ENCODE assay signal across 23 mouse cellular contexts in the genomic region with DNA sequence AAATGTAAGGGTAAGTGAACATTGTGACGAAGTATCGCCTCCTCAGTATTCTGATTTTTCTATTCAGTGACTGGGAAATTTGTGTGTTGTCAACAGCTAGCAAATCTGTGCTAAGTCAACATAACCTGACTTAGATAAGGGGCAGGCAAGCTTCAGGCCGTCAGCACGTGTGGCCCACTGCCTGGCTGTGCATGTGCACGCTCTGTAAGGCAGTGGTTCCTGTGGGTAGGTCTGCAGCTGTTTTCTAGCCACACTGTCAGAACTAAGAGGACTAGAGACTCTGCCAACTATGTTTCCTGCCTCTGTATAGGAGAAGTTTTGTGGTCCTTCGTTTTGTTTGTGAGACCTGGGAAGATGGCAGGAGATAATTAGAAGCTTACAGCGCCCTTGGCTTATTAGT. TPM values are rescaled to one million over a fixed set of nuclear protein-coding genes. Genes with fewer than 3 reads are reported as not detected.
DNase-seq lines count a peak whose midpoint lies in the region; ATAC-seq lines count a peak whose summit lies in the region.
"Had no signal": no experiment of that assay in that cellular context is flagged by ENCODE, and none has a peak within 500 bp of the region (broad histone marks: within the 10 kb centered on the region; RNA-seq: fewer than 3 reads in every experiment).

No protein-coding gene starts in this region.

- WGBS in liver, embryonic 15.5 days (ENCODE audit: insufficient replicate concordance), result 45% methylated on average over 7 of the region's 7 CpGs
- WGBS in liver, embryonic 12.5 days (ENCODE audit: insufficient replicate concordance), result 69% methylated on average over 7 of the region's 7 CpGs
- WGBS in hindbrain, embryonic 13.5 days, result 90% methylated on average over 7 of the region's 7 CpGs

- no peak overlapping the region for H3K9ac ChIP-seq in liver, embryonic 15.5 days
- H3K9ac ChIP-seq in liver, embryonic 12.5 days, result no peak overlapping the region
- no peak overlapping the region for H3K9ac ChIP-seq in hindbrain, embryonic 13.5 days
- H3K9ac ChIP-seq: forebrain, embryonic 12.5 days; heart, embryonic 13.5 days had no signal

- H3K36me3 ChIP-seq in liver, embryonic 15.5 days (replicated peaks), result no peaks in the 10 kb centered on the region
- H3K36me3 ChIP-seq in liver, embryonic 12.5 days, result no peaks in the 10 kb centered on the region
- no peaks in the 10 kb centered on the region; the same call in 1 of the 2 replicates for H3K36me3 ChIP-seq in hindbrain, embryonic 13.5 days
- H3K36me3 ChIP-seq: embryonic facial prominence, embryonic 10.5 days; forebrain, embryonic 12.5 days; heart, embryonic 13.5 days; midbrain, embryonic 10.5 days had no signal

- H3K27me3 ChIP-seq in liver, embryonic 15.5 days, result no peaks in the 10 kb centered on the region
- no peaks in the 10 kb centered on the region for H3K27me3 ChIP-seq in liver, embryonic 12.5 days (replicated peaks)
- H3K27me3 ChIP-seq in hindbrain, embryonic 13.5 days, result no peaks in the 10 kb centered on the region
- H3K27me3 ChIP-seq: forebrain, embryonic 12.5 days; heart, embryonic 13.5 days had no signal

- H3K9me3 ChIP-seq in liver, embryonic 15.5 days (replicated peaks), result no peaks in the 10 kb centered on the region
- H3K9me3 ChIP-seq in liver, embryonic 12.5 days (replicated peaks), result no peaks in the 10 kb centered on the region
- H3K9me3 ChIP-seq in hindbrain, embryonic 13.5 days, result no peaks in the 10 kb centered on the region
- H3K9me3 ChIP-seq: embryonic facial prominence, embryonic 10.5 days; forebrain, embryonic 12.5 days; heart, embryonic 13.5 days; hindbrain, embryonic 10.5 days; midbrain, embryonic 10.5 days had no signal

- H3K4me2 ChIP-seq in liver, embryonic 15.5 days, result no peak overlapping the region
- no peak overlapping the region for H3K4me2 ChIP-seq in liver, embryonic 12.5 days
- no peak overlapping the region for H3K4me2 ChIP-seq in hindbrain, embryonic 13.5 days
- H3K4me2 ChIP-seq: forebrain, embryonic 12.5 days; heart, embryonic 13.5 days had no signal

- peak; percentile 67 for DNase-seq in thymus, postnatal 0 days (ENCODE audit: low spot score)
- DNase-seq in layer of hippocampus, postnatal 25 days (ENCODE audit: extremely low spot score in 1 of 2, low spot score in 1 of 2), result no peak
- DNase-seq in ovary, adult 18-20 months (ENCODE audit: low spot score), result no peak
- DNase-seq: adrenal gland, postnatal 36 days; B cell, adult 2 months; cerebellum, adult 18-20 months; cerebellum, postnatal 25 days; gastrocnemius, postnatal 10 days; heart, adult 11 months; kidney, adult 8-10 months; kidney, postnatal 4 days; layer of hippocampus, adult 9-11 months; lung, adult 18-20 months; right cerebral cortex, adult 18-20 months had no signal

- no peaks in the 10 kb centered on the region for H3K4me1 ChIP-seq in liver, embryonic 15.5 days (replicated peaks)
- no peaks in the 10 kb centered on the region for H3K4me1 ChIP-seq in liver, embryonic 12.5 days
- no peaks in the 10 kb centered on the region for H3K4me1 ChIP-seq in hindbrain, embryonic 13.5 days (replicated peaks)
- H3K4me1 ChIP-seq: embryonic facial prominence, embryonic 10.5 days; forebrain, embryonic 12.5 days; midbrain, embryonic 10.5 days had no signal

- ATAC-seq in liver, embryonic 15.5 days (ENCODE audit: insufficient read depth), result 0 out of 2 replicates have a peak, but pooled peaks have one; percentile 40
- no peak for ATAC-seq in liver, embryonic 12.5 days
- peak; percentile 48; the same call in 1 of the 2 replicates for ATAC-seq in megakaryocyte progenitor cell, adult 5-6 weeks (replicated peaks; ENCODE audit: poor library complexity)
- ATAC-seq in hindbrain, embryonic 13.5 days (ENCODE audit: low FRiP score), result no peak

- H3K27ac ChIP-seq in liver, embryonic 15.5 days (replicated peaks), result no peak overlapping the region
- H3K27ac ChIP-seq in liver, embryonic 12.5 days, result no peak overlapping the region
- no peak overlapping the region for H3K27ac ChIP-seq in hindbrain, embryonic 13.5 days
- H3K27ac ChIP-seq: embryonic facial prominence, embryonic 10.5 days; forebrain, embryonic 12.5 days; heart, embryonic 13.5 days; hindbrain, embryonic 10.5 days; midbrain, embryonic 10.5 days had no signal

- H3K4me3 ChIP-seq in liver, embryonic 15.5 days (replicated peaks), result no peak overlapping the region
- H3K4me3 ChIP-seq in liver, embryonic 12.5 days, result no peak overlapping the region
- H3K4me3 ChIP-seq in hindbrain, embryonic 13.5 days, result no peak overlapping the region
- H3K4me3 ChIP-seq: embryonic facial prominence, embryonic 10.5 days; forebrain, embryonic 12.5 days; heart, embryonic 13.5 days; hindbrain, embryonic 10.5 days; midbrain, embryonic 10.5 days had no signal

RNA-seq across cellular contexts. Expression of gene Atp1b1, which starts 31.9 kb away (rescaled TPM):
- polyA plus RNA-seq in liver, embryonic 15.5 days (2015; fragmentation: Nextera tagmentation; extraction: Ambion mirVana), result 13.5 and 15.7 TPM in 2 replicates
- 11.4 and 12.8 TPM in 2 replicates for polyA plus RNA-seq in liver, embryonic 12.5 days (2016; fragmentation: Nextera tagmentation; extraction: Ambion mirVana)
- 10.5 and 11.8 TPM in 2 replicates for total RNA-seq in megakaryocyte progenitor cell, adult 5-6 weeks (2015)
- 7.9 and 15.2 TPM in 2 replicates for total RNA-seq in megakaryocyte progenitor cell, adult 5-6 weeks (2017)
- 53.7 and 60.1 TPM in 2 replicates for polyA plus RNA-seq in thymus, postnatal 0 days (2015; fragmentation: Nextera tagmentation; extraction: Ambion mirVana)
- 1,000 to 10,000 TPM; 2,052 to 2,072 TPM for total RNA-seq in layer of hippocampus, postnatal 25 days (2021)
- 129 and 131 TPM in 2 replicates for polyA plus RNA-seq in hindbrain, embryonic 13.5 days (2015; fragmentation: Nextera tagmentation; extraction: Ambion mirVana)

Comparison
In these comparisons a context has a peak if more than half of its experiments do, and no peak if none do; other contexts are left out.
1. ATAC-seq: peak in liver, embryonic 15.5 days (single experiment) and megakaryocyte progenitor cell, adult 5-6 weeks (single experiment); none in liver, embryonic 12.5 days (single experiment) and hindbrain, embryonic 13.5 days (single experiment).